Mouse (Mus musculus) liver, postnatal 0 days (tissue): ENCODE results near the gene Ptprf.

Source experiments
- CTCF ChIP-seq: sonication (generic); IDR thresholded peaks from 2 replicates; pipeline ENCODE4 v1.5.1; 2016; ENCODE audit warnings: antibody characterized with exemption, low read depth
- EP300 ChIP-seq: IDR thresholded peaks from 2 replicates; pipeline ENCODE4 v1.6.1; 2016; ENCODE audit warnings: antibody characterized with exemption, low read depth, mild to moderate bottlenecking

- no peak for TF ChIP-seq CTCF
- TF ChIP-seq EP300 = no peak
Measured at GRCm38 (mm10) chr4:118236871-118237270, 54.3 kb downstream of the Ptprf start.
